Mouse (Mus musculus) liver, embryonic 13.5 days (tissue): ENCODE measurements at regions not wholly inside any gene's neighbourhood (a gene's known extent, or its start where the extent isn't known, plus 50 kb on each side); places are given as distances from the start of the nearest gene placed in this dataset.

Experiments
- ATAC-seq: fragments of 200-750 bp; cut with Nextera tagmentation; 2 replicates; pipeline ENCODE4 v1.8.0; 2017; ENCODE audit warnings: low read depth, mild to moderate bottlenecking, moderate number of reproducible peaks, moderate library complexity
- DNase-seq: peaks from one replicate; pipeline ENCODE4 v3.0.0; 2022
- H3K27ac ChIP-seq: fragments of 300-500 bp; sonication (generic); 2 replicates; pipeline ENCODE4 v1.5.1; 2015; ENCODE audit warnings: moderate library complexity, mild to moderate bottlenecking, inconsistent platforms
- H3K27me3 ChIP-seq: fragments of 300-500 bp; sonication (generic); 2 replicates; pipeline ENCODE4 v1.6.1; 2015; ENCODE audit warnings: mild to moderate bottlenecking, inconsistent platforms
- H3K36me3 ChIP-seq: fragments of 300-500 bp; sonication (generic); 2 replicates; pipeline ENCODE4 v1.6.1; 2015; ENCODE audit warnings: mild to moderate bottlenecking, inconsistent platforms
- H3K4me1 ChIP-seq: fragments of 300-500 bp; sonication (generic); replicated peaks from 2 replicates; pipeline ENCODE4 v1.6.1; 2015; ENCODE audit warnings: inconsistent platforms
- H3K4me2 ChIP-seq: fragments of 300-500 bp; sonication (generic); 2 replicates; pipeline ENCODE4 v1.6.1; 2015; ENCODE audit warnings: inconsistent platforms, mild to moderate bottlenecking, moderate library complexity
- H3K4me3 ChIP-seq: fragments of 300-500 bp; sonication (generic); replicated peaks from 2 replicates; pipeline ENCODE4 v1.5.1; 2015; ENCODE audit warnings: mild to moderate bottlenecking, inconsistent platforms
- H3K9ac ChIP-seq: fragments of 300-500 bp; sonication (generic); 2 replicates; pipeline ENCODE4 v1.6.1; 2015; ENCODE audit warnings: mild to moderate bottlenecking, inconsistent platforms
- H3K9me3 ChIP-seq: fragments of 300-500 bp; sonication (generic); replicated peaks from 2 replicates; pipeline ENCODE4 v1.6.1; 2016; ENCODE audit warnings: inconsistent platforms
- WGBS: fragments of 180-500 bp; shearing (Covaris S2); methylation state at CpG from one replicate; pipeline ENCODE4 v1.1.7; 2015; ENCODE audit not compliant: insufficient replicate concordance; 5-methylcytosine and 5-hydroxymethylcytosine counted together

- no peak overlapping the region for H3K4me2 ChIP-seq
- ATAC-seq = peak; percentile 58
Measured at GRCm38 (mm10) chr13:101536019-101536418, 232.0 kb downstream of the Pik3r1 start.

DNA sequence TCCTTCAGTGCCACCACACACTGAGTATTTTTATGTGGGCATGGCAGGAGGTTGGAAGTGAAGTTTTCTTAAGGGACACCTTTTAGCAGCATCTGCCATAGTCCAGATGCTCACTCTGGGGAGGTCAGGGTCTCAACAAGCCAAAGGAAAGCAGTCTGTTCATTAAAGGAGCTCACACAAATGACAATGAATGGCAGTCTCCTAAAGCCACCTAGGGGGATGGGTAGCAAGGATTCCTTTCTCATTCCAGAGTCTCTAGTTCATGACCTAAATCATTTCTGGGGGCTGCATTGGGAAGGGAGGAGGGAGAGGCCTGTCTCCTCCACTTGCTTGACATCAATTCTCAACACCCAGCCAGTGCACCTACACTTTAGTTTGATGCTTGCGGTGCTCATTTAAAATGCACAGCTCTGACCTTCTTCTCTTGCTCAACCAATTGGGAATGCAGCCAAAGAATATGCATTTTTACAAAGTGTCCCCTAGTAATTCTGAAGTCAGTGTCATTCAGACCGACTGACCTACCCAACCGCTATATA lies 232.6 kb downstream of the Pik3r1 start:
- 88% methylated on average over 3 of the region's 3 CpGs for WGBS
- no peak overlapping the region for H3K4me2 ChIP-seq
- no peaks in the 10 kb centered on the region for H3K36me3 ChIP-seq
- H3K4me3 ChIP-seq = no peak overlapping the region
- no peak overlapping the region for H3K27ac ChIP-seq
- DNase-seq (no peak), ATAC-seq (no peak)
- peaks cover 25% of the 10 kb centered on the region for H3K4me1 ChIP-seq
- no peak overlapping the region for H3K9ac ChIP-seq
- H3K27me3 ChIP-seq = no peaks in the 10 kb centered on the region
- no peaks in the 10 kb centered on the region for H3K9me3 ChIP-seq

More at GRCm38 (mm10) chr13:101536019-101536418, 232.0 kb downstream of the Pik3r1 start:
- Histone ChIP-seq H3K4me3 (no peak overlapping the region), H3K36me3 (no peaks in the 10 kb centered on the region), H3K9ac (no peak overlapping the region), H3K9me3 (no peaks in the 10 kb centered on the region), H3K4me1 (peaks cover 32% of the 10 kb centered on the region), H3K27me3 (no peaks in the 10 kb centered on the region), H3K27ac (no peak overlapping the region)
- no peak for DNase-seq
- 55% methylated on average over 1 of the region's 1 CpGs for WGBS

- H3K9me3 ChIP-seq = no peaks in the 10 kb centered on the region
- H3K4me3 ChIP-seq = no peak overlapping the region
- no peak for DNase-seq
- H3K4me1 ChIP-seq = peaks cover 19% of the 10 kb centered on the region
- no peak overlapping the region for H3K4me2 ChIP-seq
- H3K27me3 ChIP-seq = no peaks in the 10 kb centered on the region
- no peak for ATAC-seq
- no peak overlapping the region for H3K9ac ChIP-seq
- 83% methylated on average over 6 of the region's 6 CpGs for WGBS
- H3K27ac ChIP-seq = no peak overlapping the region
- H3K36me3 ChIP-seq = no peaks in the 10 kb centered on the region
Measured at GRCm38 (mm10) chr13:101534490-101534889, 233.5 kb downstream of the Pik3r1 start.

- Histone ChIP-seq H3K36me3 (no peaks in the 10 kb centered on the region), H3K27ac (no peak overlapping the region), H3K9ac (no peak overlapping the region), H3K4me2 (no peak overlapping the region), H3K27me3 (no peaks in the 10 kb centered on the region), H3K9me3 (no peaks in the 10 kb centered on the region), H3K4me1 (peaks cover 13% of the 10 kb centered on the region), H3K4me3 (no peak overlapping the region)
- ATAC-seq (no peak), DNase-seq (no peak)
- WGBS = 69% methylated on average over 4 of the region's 4 CpGs
Measured at GRCm38 (mm10) chr13:101532913-101533312, 235.1 kb downstream of the Pik3r1 start.

DNA sequence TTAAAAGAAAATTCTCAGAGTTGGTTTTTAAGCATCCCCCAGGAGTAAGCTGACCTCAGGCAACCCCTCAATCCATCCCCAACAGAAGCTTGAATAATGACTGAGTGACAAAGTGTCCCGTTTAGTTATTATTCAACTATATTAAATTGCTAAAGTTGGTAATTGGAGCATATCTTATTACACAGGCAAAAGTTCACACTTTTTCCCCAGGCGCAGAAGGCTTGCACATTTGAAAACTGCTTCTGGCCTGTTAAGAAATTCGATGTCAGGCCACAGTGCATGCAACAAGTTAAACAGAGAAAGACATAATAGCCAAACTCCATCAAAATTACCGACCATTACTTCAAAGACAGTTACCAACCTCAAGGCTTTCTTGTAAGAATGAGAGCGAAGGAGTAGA lies 240.3 kb downstream of the Pik3r1 start:
- ATAC-seq (no peak), DNase-seq (no peak)
- H3K27ac ChIP-seq = no peak overlapping the region
- no peak overlapping the region for H3K4me2 ChIP-seq
- no peaks in the 10 kb centered on the region for H3K4me1 ChIP-seq
- H3K27me3 ChIP-seq = no peaks in the 10 kb centered on the region
- 70% methylated on average over 5 of the region's 5 CpGs for WGBS
- H3K4me3 ChIP-seq = no peak overlapping the region
- no peak overlapping the region for H3K9ac ChIP-seq
- no peaks in the 10 kb centered on the region for H3K36me3 ChIP-seq
- H3K9me3 ChIP-seq = no peaks in the 10 kb centered on the region

DNA sequence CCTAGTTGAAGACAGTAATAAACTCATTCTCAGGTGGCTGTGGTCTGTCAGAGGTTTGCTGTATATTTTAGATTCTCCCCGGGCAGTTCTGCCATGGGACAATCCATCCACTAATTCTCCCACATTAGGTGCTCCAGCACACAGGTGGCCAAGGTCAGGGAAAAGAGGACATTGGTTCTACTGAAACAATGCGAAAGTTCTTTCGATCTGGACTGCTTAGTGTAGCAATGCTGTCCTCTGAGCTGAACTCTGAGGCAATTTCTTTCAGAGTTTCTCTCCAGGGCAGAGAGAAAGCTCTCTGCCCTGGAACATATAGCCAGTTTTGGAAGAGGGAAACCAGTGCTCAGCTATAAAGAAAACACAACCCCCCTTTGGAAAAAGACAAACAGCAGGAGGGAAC lies 243.2 kb downstream of the Pik3r1 start:
- DNase-seq (no peak), ATAC-seq (no peak)
- H3K36me3 ChIP-seq = no peaks in the 10 kb centered on the region
- H3K4me2 ChIP-seq = no peak overlapping the region
- H3K4me1 ChIP-seq = no peaks in the 10 kb centered on the region
- no peaks in the 10 kb centered on the region for H3K27me3 ChIP-seq
- no peak overlapping the region for H3K27ac ChIP-seq
- 87% methylated on average over 3 of the region's 3 CpGs for WGBS
- no peak overlapping the region for H3K9ac ChIP-seq
- H3K9me3 ChIP-seq = no peaks in the 10 kb centered on the region
- H3K4me3 ChIP-seq = no peak overlapping the region

- Histone ChIP-seq H3K9me3 (no peaks in the 10 kb centered on the region), H3K36me3 (no peaks in the 10 kb centered on the region), H3K4me2 (no peak overlapping the region), H3K4me3 (no peak overlapping the region), H3K27ac (no peak overlapping the region), H3K4me1 (no peaks in the 10 kb centered on the region), H3K27me3 (no peaks in the 10 kb centered on the region), H3K9ac (no peak overlapping the region)
- DNase-seq (no peak), ATAC-seq (no peak)
- WGBS = 72% methylated on average over 3 of the region's 3 CpGs
Measured at GRCm38 (mm10) chr13:101524223-101524622, 243.8 kb downstream of the Pik3r1 start.

DNA sequence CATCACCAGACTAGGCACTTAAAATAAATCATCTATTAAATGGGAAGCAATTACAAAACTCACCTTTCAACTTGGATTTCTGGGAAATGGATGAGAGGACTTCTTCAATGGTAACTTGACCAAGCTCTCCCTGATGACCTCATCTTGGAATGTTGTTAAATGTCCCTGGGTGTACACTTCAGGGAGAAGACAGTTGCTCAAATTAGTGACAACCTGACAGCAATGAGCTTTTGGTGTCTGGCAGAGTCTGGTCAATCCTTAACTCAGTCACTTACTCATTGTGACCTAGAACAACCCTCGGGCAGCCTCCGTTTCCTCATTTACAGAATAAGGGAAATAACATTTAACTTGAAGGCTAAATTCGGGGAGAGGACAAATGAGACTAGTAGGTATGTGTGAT lies 244.5 kb downstream of the Pik3r1 start:
- no peak for ATAC-seq
- Histone ChIP-seq H3K36me3 (no peaks in the 10 kb centered on the region), H3K4me1 (no peaks in the 10 kb centered on the region), H3K27ac (no peak overlapping the region), H3K4me3 (no peak overlapping the region), H3K27me3 (no peaks in the 10 kb centered on the region), H3K4me2 (no peak overlapping the region), H3K9me3 (no peaks in the 10 kb centered on the region), H3K9ac (no peak overlapping the region)
- DNase-seq = no peak
- 54% methylated on average over 3 of the region's 3 CpGs for WGBS

DNA sequence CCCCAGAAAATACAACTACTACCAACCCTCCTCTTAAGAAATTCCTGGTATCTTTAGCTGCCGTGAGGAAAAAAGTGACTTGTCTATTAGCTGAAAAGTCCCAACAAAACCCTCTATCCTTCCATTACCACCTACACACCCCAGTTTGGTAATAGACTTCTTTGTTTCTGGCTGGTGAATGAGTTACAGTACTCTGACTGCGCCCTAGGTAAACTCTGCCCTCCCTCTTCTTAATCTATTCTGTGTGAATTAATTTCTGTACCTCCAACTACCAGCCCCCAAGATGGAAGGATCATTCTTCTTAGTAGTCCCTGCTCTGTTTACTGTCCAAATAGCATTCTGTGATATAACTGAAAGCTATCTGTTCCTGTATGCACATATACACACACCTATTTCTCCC lies 245.4 kb downstream of the Pik3r1 start:
- H3K36me3 ChIP-seq = no peaks in the 10 kb centered on the region
- no peaks in the 10 kb centered on the region for H3K9me3 ChIP-seq
- ATAC-seq (no peak), DNase-seq (no peak)
- no peak overlapping the region for H3K4me3 ChIP-seq
- H3K4me2 ChIP-seq = no peak overlapping the region
- 77% methylated on average over 2 of the region's 2 CpGs for WGBS
- H3K27ac ChIP-seq = no peak overlapping the region
- no peak overlapping the region for H3K9ac ChIP-seq
- H3K27me3 ChIP-seq = no peaks in the 10 kb centered on the region
- H3K4me1 ChIP-seq = no peaks in the 10 kb centered on the region

DNA sequence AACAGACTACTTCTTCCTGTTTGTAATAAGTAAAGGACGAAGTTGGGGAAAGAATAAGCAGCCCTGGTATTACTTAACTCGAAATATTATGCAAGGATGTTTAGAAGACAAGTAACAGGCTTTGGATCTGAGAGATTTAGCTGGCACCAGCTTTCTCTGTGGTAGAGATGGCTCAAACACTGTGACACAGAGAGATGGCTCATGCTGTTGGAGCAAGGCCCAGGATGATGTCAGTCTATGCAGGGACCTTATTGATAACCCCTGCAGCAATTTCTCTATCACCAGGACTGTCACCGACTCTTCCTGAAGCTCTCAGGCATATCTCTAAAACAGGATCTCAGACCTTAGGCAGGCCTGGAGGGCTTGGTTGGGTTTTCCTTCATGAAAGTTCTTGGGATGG lies 254.7 kb downstream of the Pik3r1 start:
- Histone ChIP-seq H3K4me2 (no peak overlapping the region), H3K9me3 (0 out of 2 replicates have a peak, but pooled peaks cover 3% of the 10 kb centered on the region), H3K4me1 (peaks cover 9% of the 10 kb centered on the region), H3K36me3 (no peaks in the 10 kb centered on the region), H3K27ac (no peak overlapping the region), H3K27me3 (no peaks in the 10 kb centered on the region), H3K4me3 (no peak overlapping the region), H3K9ac (no peak overlapping the region)
- DNase-seq = no peak
- no peak for ATAC-seq
- 43% methylated on average over 3 of the region's 3 CpGs for WGBS

- Histone ChIP-seq H3K9me3 (no peaks in the 10 kb centered on the region), H3K36me3 (no peaks in the 10 kb centered on the region), H3K4me2 (no peak overlapping the region), H3K9ac (0 out of 2 replicates have a peak overlapping the region, but pooled peaks have one; percentile 8), H3K27me3 (peaks cover 16% of the 10 kb centered on the region; the same call in 1 of the 2 replicates), H3K27ac (no peak overlapping the region), H3K4me3 (no peak overlapping the region), H3K4me1 (peaks cover 9% of the 10 kb centered on the region)
- WGBS = 32% methylated on average over 1 of the region's 1 CpGs
- ATAC-seq (peak; percentile 68), DNase-seq (peak; percentile 9)
Measured at GRCm38 (mm10) chr13:101509946-101510345, 258.1 kb downstream of the Pik3r1 start.

- ATAC-seq = no peak
- no peak overlapping the region for H3K4me3 ChIP-seq
- no peak for DNase-seq
- H3K9ac ChIP-seq = no peak overlapping the region
- no peaks in the 10 kb centered on the region for H3K36me3 ChIP-seq
- H3K27ac ChIP-seq = no peak overlapping the region
- no peaks in the 10 kb centered on the region for H3K9me3 ChIP-seq
- H3K4me1 ChIP-seq = peaks cover 9% of the 10 kb centered on the region
- H3K4me2 ChIP-seq = no peak overlapping the region
- peaks cover 21% of the 10 kb centered on the region for H3K27me3 ChIP-seq
Measured at GRCm38 (mm10) chr13:101508331-101508730, 259.7 kb downstream of the Pik3r1 start.
